9 mouse cellular contexts compared by ENCODE assay signal in the genomic region with DNA sequence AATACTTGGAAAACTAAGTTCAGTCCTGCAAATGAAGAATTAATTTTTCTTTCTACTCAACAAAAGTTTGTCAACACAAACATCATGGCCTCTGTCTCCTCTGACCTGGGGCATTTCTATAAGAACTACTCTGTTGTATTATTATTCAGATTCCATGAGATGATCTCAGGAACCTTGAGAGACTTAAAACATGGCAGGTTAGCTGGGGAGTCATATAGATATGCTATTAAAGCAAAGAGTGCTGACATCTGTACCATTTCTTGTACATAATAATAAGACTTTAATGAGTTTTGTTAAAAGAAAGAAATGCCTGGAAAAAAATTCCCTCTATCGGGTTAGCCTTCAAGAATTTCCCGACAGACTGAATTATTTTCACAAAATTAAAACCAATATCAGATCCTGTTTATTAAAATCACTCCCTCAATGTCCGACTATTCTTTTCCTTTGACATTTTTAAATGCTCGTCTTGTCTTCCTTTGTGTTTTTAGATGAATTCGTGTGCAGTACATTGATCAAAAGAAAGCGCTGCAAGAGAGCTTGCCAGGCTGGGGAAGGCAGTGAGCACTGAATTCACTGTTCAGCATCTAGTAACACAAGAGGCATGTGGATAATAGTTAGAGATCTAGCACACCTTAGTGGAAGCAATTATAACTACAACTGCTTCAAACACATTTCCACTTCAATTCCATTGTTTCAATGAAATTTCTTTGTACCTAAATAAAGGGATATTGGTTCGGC.
DNase-seq lines count a peak whose midpoint lies in the region; ATAC-seq and TF ChIP-seq lines count a peak whose summit lies in the region.
"Had no signal": no experiment of that assay in that cellular context is flagged by ENCODE, and none has a peak within 500 bp of the region (broad histone marks: within the 10 kb centered on the region; RNA-seq: fewer than 3 reads in every experiment).

No protein-coding gene starts in this region.

- H3K36me3 ChIP-seq in neural tube, embryonic 11.5 days (ENCODE audit: control insufficient read depth, insufficient read depth, low read length): no peaks in the 10 kb centered on the region
- no peaks in the 10 kb centered on the region for H3K36me3 ChIP-seq in midbrain, embryonic 12.5 days
- no peaks in the 10 kb centered on the region for H3K36me3 ChIP-seq in liver, embryonic 12.5 days
- H3K36me3 ChIP-seq: liver, embryonic 13.5 days had no signal

- peak; percentile 78 for ATAC-seq in neural tube, embryonic 11.5 days (ENCODE audit: insufficient read depth, low FRiP score, low TSS enrichment)
- ATAC-seq in midbrain, embryonic 12.5 days (ENCODE audit: low FRiP score, low read depth): peak; percentile 91
- ATAC-seq in liver, embryonic 12.5 days: no peak

- TF ChIP-seq CTCF in layer of hippocampus, adult 2 months (conservative IDR thresholded peaks at IDR 0.05): peak; percentile 93

- no peak overlapping the region for H3K9ac ChIP-seq in neural tube, embryonic 11.5 days (ENCODE audit: low read length)
- no peak overlapping the region for H3K9ac ChIP-seq in midbrain, embryonic 12.5 days (replicated peaks)
- H3K9ac ChIP-seq in liver, embryonic 12.5 days: no peak overlapping the region
- H3K9ac ChIP-seq: liver, embryonic 13.5 days had no signal

- H3K4me2 ChIP-seq in neural tube, embryonic 11.5 days (ENCODE audit: low read depth): no peak overlapping the region
- H3K4me2 ChIP-seq in midbrain, embryonic 12.5 days (replicated peaks): no peak overlapping the region
- H3K4me2 ChIP-seq in liver, embryonic 12.5 days: no peak overlapping the region
- H3K4me2 ChIP-seq: liver, embryonic 13.5 days had no signal

- H3K9me3 ChIP-seq in neural tube, embryonic 11.5 days (ENCODE audit: control insufficient read depth, low read length): no peaks in the 10 kb centered on the region
- 0 out of 2 replicates have a peak, but pooled peaks cover 3% of the 10 kb centered on the region for H3K9me3 ChIP-seq in midbrain, embryonic 12.5 days
- H3K9me3 ChIP-seq in liver, embryonic 12.5 days (replicated peaks): no peaks in the 10 kb centered on the region
- H3K9me3 ChIP-seq: liver, embryonic 13.5 days had no signal

- 47% methylated on average over 7 of the region's 7 CpGs for WGBS in neural tube, embryonic 11.5 days
- WGBS in midbrain, embryonic 12.5 days: 24% methylated on average over 7 of the region's 7 CpGs
- 60% methylated on average over 7 of the region's 7 CpGs for WGBS in liver, embryonic 12.5 days (ENCODE audit: insufficient replicate concordance)

- DNase-seq in neural tube, embryonic 11.5 days (ENCODE audit: low spot score): peak; percentile 37
- DNase-seq in neural tube, embryonic 10.5 days (ENCODE audit: extremely low spot score, low spot score): no peak
- DNase-seq in embryo, embryonic 11 days: peak; percentile 69
- DNase-seq in heart, adult 9 months (ENCODE audit: low spot score in 2 of 2): peak; percentile 17 to 39
- DNase-seq in layer of hippocampus, adult 2 months (ENCODE audit: low spot score in 2 of 2): peak; percentile 61 to 79
- DNase-seq in thymus, postnatal 0 days (ENCODE audit: low spot score): no peak
- DNase-seq: liver, embryonic 13.5 days had no signal

- H3K27me3 ChIP-seq in neural tube, embryonic 11.5 days (ENCODE audit: control insufficient read depth, insufficient read depth, low read length): no peaks in the 10 kb centered on the region
- no peaks in the 10 kb centered on the region for H3K27me3 ChIP-seq in midbrain, embryonic 12.5 days
- H3K27me3 ChIP-seq in liver, embryonic 12.5 days (replicated peaks): no peaks in the 10 kb centered on the region
- H3K27me3 ChIP-seq: liver, embryonic 13.5 days had no signal

- no peak overlapping the region for H3K4me3 ChIP-seq in neural tube, embryonic 11.5 days (ENCODE audit: low read depth, low read length)
- H3K4me3 ChIP-seq in layer of hippocampus, adult 2 months: peak overlapping the region; percentile 52
- H3K4me3 ChIP-seq in midbrain, embryonic 12.5 days: no peak overlapping the region
- H3K4me3 ChIP-seq in liver, embryonic 12.5 days: no peak overlapping the region
- H3K4me3 ChIP-seq: liver, embryonic 13.5 days had no signal

- no peaks in the 10 kb centered on the region for H3K4me1 ChIP-seq in neural tube, embryonic 11.5 days (ENCODE audit: control insufficient read depth, insufficient read depth, low read length)
- no peaks in the 10 kb centered on the region for H3K4me1 ChIP-seq in midbrain, embryonic 12.5 days
- no peaks in the 10 kb centered on the region for H3K4me1 ChIP-seq in liver, embryonic 12.5 days
- H3K4me1 ChIP-seq: liver, embryonic 13.5 days had no signal

- no peak overlapping the region for H3K27ac ChIP-seq in neural tube, embryonic 11.5 days (ENCODE audit: low read depth, low read length)
- peak overlapping the region; percentile 88 for H3K27ac ChIP-seq in layer of hippocampus, adult 2 months
- no peak overlapping the region for H3K27ac ChIP-seq in midbrain, embryonic 12.5 days (replicated peaks)
- no peak overlapping the region for H3K27ac ChIP-seq in liver, embryonic 12.5 days
- H3K27ac ChIP-seq: liver, embryonic 13.5 days had no signal

Comparison
In these comparisons a context has a peak if more than half of its experiments do, and no peak if none do; other contexts are left out.
1. DNase-seq: peak in neural tube, embryonic 11.5 days (single experiment), embryo, embryonic 11 days (single experiment), heart, adult 9 months (2 of 2) and layer of hippocampus, adult 2 months (2 of 2); none in neural tube, embryonic 10.5 days (single experiment) and thymus, postnatal 0 days (single experiment).